Mouse (Mus musculus): ENCODE data around the gene Abcb5.

The Abcb5 gene

DNA sequence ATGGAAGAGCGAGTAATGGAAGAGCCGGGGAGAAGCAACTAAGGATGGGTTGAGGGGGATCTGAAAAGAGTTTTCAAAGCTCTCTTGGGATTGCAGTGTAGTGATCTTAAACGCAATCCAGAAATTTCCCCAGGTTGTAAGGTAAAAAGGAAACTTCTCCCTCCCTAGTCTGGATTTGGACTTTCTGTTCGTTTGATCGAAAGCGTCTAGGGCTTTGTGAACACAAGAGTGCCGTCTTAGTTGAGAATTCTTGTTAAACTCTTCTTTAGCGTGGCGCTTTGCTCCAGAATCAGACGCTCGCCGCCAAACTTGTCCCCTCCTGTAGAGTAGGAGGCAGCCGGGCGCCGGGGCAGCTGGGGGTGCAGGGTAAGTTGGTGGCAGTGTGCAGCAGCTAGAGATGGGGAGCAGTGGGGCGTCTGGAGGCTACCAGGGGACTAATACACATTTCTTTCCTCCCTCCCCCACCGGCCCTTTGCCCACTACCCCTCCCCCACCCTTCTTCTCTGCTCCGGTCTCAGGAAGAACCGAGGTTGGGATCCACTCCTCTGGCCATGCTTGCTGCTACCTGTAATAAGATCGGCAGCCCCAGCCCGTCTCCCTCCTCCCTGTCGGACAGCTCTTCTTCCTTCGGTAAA, 118.2 kb downstream of the Abcb5 start:
- DNase-seq (ENCODE audit: low read depth), result no peak

DNA sequence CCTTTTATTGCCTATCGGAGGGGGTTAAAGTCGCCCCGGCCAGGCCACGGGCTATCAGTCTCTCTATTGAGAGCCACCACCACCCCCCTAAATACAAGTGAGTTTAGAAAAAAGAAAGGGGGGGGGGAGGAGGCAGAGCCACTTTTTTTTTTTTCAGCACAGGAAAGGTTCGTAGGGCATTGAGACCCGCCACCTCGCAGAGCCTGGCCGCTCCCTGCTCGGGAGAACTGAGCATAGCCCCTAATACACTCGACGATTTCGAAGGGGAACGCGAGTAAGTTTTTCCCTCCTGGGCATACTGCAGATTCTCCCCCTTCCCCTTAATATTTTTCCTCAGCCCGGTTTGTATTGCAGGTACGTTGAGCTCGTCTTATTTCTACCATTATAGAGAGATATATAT, 118.8 kb downstream of the Abcb5 start:
- DNase-seq (ENCODE audit: low read depth), result no peak

DNA sequence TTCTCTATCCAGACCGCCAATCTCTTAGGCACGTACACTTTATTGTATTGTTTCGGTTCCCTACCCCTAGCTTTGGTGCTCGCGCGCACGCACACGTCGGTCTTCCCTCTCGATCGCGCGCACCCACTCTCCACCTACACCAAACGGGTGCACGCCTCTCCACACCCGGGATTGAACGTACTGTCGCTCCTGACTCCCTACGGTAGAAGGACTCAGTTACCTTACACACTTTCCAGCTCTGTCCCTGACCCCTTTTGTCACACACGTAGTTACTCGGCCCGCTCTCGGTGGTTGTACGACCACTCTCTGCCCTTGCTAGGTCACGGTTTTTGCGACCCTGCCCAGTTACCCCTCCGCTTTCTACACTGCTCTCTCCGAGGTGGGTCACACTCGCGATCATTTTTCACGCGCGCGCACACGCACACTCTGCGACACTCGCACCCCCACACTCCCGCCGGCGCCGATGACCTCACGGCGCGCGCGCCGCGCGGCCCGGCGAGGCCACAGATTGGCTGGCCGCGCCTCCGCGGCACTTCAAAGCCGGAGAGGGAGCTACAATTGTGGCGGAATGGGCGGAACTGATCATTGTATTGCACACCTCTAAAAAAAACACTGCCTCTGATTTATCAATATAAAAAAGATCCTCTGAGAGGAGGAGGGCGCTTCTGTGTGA, 119.4 kb downstream of the Abcb5 start:
- no peak for DNase-seq (ENCODE audit: low read depth)

DNA sequence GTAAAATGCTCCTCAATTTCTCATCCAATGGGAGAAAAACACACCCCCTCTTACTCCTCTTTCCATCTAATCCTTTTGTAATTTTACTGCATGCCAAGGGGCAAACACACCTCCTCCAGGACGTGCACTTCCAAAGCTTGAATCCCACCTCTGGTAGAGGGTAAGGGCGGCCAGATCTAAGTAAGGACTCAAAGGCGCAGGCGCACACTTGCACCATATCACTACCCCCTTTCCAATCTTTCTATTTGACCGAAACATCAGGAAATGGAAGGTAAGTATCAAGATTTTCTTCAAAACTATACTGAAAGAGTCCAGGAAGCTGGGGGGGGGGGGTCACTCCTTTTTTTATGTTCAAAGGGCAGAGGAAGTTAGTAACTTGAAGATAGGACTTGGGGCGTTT, 120.0 kb downstream of the Abcb5 start, which contains the start of gene Sp8:
Gene Sp8, plus strand, starts transcription at position 109 of the 400 bp plus-strand sequence.
- DNase-seq (ENCODE audit: low read depth), result no peak

DNA sequence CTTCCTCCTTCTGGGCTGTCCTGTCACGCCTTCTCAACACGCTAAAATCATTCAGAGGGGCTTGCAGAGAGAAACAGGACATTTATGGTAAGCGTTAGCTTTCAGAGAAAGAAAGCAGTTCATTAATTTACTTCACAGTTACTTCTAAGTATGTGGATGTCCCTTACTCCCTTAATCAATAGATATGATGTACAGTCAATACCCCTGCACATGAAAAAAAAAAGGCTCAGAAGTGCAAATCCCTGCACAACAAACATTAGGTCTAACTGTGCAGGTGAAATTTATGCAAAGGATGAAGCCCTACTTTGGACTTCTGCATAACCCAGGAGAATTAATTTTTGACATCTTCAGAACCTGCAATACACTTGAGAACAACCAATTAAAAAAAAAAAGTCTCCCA, 120.9 kb downstream of the Abcb5 start:
- DNase-seq (ENCODE audit: low read depth), result no peak

DNA sequence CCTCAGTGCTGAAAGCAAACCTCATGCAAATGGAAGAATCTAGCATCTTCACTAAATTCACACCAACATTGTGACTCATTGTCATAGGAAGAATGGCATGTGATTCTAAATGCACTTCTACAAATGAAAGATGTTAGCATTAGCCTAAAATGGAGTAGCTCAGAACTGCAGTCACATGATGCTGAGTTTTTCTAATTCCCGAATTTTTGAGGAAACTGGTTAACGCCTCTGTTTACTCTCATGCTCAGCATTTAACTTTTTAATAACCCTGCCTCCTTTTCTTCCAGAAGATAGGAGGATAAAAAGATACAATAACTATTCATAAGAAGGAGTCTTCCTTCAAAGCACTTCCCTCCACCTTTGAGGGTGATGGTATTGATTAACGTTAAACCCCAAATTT, 121.4 kb downstream of the Abcb5 start:
- no peak for DNase-seq (ENCODE audit: low read depth)

DNA sequence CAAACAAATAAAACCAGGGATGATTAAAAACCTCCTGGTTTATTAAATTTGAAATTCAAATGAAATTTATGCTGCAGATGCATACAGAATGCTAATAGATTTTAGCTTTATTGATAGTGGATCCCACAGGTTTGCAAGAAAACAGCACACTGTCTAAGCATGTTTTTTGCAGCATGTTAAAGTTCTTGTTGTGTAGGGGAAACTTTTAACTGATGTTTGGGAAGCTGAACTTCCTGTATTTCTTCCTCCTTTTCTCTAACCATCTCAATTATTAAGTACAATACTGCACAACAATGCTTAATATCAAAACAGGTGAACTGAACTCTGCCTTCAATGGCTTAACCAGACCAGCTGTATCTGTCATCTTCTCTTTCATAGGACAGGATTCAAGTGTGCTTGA, 122.1 kb downstream of the Abcb5 start:
- no peak for DNase-seq (ENCODE audit: low read depth)

DNA sequence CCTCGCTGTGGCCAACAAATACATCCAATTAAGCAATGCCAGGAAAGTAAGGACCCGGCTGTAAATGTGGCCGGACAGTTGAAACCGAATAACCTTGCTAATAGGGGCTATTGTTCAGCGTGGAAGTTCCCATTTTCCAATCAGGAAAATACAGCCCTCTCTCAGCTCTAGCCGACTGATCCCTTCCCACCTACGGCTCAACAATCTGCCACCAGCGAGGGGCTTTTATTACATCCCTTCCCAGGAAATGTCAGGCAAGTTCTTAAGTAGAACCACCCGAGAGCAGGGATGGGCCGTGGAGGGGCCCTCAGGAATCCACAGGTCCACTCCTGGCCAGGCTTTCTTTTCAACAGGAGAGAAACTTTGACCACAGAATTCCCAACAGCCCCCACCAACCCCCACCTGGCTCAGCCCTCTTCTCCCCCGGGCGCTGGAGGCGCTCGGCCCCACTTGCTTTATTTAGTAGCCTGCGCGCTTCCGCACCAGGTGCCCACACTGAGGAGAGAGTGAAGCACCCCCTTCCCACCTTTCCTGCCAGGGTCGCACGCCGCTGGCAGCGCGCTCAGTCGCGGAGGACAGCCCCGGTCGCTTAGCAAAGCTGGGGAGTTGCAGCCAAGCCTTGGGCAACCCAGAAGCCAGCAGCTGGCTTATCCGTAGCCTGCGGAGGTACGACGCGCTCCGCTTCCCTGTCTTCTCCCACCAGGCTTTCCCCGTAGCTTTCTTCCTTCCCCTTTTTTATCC, 123.4 kb downstream of the Abcb5 start:
- DNase-seq (ENCODE audit: low read depth), result no peak

DNA sequence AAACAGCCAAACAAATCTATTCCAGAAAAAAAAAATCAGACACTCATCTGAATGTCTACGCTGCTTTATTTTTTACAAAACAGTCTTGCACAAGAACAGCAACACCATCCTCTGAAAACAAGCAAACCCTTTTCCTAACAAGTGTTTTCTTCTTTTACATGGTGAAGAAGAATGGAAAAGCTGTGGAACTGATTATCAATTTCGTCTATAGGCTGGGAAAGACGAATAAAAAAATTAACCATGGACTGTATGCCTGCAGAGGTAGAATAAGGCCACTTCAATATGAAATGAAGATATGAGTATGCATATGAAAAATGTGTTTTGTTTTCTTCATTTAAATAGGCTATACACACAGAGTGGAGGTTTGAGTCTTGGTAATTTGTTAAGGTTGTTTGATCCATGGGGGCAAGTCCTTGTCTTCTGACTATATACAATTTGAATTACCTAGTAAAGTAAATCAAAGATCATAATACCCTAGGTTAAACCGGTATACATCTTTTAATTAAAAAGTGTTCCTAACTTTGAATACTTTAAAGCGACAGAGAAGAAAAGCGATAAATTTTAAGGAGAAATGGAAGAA, 124.2 kb downstream of the Abcb5 start:
- DNase-seq (ENCODE audit: low read depth), result no peak

DNA sequence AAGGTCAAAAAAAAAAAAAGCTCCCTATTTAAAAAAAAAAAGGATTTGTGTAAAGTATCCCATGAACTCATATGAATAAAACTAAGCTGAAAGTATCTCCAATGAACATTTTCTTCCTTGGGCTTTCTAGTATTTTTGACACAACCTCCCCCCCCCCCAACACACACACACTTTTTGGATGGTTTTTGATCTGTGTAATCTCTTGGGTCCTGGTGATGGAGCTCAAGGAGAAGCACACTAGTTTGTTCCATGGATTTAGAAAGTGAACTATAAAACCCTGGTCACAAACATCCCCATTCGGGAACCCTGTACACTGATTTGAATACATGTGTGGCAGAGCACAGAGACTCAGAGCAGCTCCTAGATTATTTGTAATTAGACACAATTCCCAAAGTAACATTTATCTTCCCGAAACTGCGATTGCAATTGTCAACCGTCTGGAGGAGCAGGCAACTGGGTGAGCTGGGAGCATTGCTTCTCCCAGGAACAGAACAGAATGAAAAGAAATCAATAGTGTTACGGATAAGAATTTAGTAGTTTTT, 124.8 kb downstream of the Abcb5 start:
- no peak for DNase-seq (ENCODE audit: low read depth)

DNA sequence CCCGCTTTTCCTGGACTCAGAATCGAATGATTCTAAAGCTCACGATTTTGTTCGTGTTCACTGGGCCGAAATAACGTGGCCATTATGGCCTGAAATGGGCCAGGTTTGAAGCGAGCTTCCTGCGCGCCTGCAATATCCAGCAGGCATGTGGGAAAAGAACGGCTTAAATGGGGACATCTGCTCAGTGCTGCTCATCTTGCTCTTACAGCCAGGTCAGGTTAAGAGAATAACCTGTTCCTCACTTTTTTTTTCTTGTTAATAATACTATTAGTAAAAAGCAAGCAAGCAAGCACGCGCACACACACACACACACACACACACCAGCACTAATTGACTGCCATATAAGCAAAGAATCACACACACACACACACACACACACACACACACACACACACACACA, 125.4 kb downstream of the Abcb5 start:
- DNase-seq (ENCODE audit: low read depth), result no peak

DNA sequence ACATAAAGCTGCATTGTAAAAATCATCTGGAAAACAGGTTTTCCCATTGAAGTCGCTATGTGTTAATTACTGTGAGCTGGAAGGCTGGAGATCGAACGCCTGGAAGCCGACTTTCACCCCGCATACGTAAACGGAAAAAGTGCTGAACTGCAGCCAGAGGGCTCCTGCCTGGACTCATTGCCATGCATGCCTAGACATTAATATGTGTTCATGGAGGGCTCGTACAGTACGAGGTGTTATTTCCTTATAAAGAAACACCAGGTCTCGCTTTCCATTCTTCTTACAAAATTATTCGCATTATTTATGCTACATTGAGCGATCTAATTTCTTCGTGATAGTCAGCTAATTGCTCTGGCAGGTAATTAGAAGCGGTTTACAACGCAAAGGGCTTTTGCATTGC, 125.9 kb downstream of the Abcb5 start:
- DNase-seq (ENCODE audit: low read depth), result no peak

DNA sequence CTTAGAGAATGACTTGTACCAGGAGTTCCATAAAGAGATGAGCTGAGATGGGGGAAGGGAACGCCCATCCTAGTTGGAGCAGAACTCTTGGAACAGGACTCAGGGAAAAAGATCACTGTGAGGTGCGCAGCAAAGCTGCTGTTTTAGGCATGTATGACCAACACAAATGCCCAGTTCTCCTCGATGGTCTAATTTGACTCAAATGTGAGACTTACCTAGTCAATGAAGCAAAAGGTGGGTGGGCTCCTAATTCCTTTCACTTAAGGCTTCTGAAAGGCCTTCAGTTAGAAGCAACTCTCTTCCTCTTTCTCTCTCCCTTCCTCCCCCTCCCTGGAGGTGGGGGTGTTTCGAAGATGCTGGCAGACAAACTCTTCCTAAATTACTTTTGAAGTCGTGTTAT, 126.8 kb downstream of the Abcb5 start:
- DNase-seq (ENCODE audit: low read depth), result no peak

DNA sequence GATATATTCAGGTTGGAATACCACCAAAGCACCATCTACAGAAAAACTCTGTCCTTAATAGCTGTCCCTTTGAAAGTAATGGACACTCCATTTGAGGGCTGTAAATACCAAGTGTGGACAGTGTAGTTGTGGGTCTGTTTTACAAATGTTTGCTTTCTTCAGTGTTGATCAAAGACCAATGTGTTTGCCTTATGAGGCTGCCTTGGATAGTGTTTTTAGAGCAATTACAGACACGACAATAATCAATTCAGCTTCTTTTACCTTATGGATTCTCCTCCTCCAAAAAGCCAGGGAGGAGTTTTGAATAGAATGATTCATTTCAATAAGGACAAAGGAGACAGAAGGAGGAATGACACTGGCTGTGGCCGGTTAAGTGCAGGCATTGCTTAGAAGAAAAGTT, 128.0 kb downstream of the Abcb5 start:
- no peak for DNase-seq (ENCODE audit: low read depth)

DNA sequence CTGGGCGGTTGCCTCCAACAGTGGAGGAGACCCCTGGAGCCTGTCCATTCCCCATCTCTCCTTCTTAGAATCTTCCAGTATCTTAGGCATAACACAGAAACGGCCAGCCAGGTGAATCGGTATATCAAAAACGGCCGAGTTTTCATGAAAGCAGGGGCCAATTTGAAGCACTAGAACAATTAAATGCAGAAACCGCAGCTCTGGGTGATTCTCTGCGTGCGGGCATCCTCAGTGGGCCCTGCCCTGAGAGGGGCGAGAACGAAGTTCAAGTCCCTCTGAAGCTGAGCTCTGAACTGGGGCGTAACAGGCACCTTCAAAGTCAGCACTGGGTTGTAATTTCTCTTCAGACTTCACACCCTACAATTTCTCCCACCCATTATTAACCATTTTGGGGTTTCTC, 128.9 kb downstream of the Abcb5 start:
- no peak for DNase-seq (ENCODE audit: low read depth)

DNA sequence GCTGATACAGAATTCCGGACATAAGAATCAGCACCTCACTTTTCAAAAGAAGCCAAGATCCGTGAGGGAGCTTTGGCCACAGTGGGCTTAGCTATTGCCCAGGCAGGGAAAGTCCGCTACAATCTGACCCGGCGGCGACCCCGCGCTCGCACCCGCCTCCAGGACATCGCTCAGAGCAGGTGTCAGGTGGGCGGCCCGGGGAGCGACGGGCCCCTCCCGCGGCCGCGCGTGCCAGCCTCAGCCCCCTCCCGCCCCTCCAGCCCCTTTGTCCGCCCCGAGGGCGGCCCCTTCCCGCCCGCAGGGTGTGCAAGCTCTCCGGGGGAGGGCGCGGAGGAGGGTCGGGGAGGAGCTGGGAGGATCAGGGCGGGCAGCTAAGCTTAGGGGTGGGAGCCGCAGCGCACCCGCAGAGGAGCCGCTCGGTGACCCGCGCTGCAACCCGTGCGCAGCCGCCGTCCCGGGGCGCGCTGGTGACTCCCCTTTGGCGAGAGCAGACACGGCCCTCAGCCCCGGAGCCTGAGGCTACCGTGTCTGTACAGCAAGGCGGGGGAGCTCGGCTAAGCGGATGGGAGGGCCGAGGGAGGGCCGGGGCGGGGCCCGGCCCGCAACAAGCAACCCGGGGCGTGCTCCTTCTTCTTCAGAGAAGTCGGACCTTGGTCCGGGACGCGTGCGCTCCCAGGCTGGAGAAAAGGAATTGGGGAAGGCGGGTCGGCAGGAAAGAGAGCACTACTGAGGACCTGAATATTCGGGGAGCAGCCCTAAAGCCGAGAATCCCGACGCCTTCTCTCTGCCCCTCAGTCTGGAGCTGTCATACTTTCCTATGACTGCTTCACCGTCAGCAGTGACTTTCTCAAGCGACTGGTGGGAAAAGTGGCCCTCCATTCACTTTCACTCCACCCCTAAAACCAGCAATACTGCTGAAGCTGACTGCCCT, 129.5 kb downstream of the Abcb5 start:
- DNase-seq (ENCODE audit: low read depth), result no peak

DNA sequence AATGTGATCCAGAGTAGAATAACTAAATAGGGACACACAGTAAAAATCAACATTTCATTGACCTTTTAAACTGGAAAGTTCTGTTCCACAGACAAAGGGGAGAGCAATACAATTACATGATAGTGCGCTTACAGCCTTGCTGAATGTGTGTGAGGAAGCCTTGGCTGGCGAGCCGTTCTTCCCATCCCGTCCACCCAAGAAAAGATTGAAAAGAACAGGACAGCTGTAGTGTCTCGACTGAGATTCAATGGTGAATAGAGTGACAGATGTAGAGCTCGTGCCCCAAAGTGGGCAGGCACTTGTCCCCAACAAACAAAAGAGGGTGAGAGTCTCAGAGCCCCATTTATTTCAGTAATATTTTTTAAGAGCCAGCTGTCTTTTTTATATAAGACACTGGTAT, 136.3 kb downstream of the Abcb5 start:
- DNase-seq (ENCODE audit: low read depth), result no peak
